Mouse (Mus musculus) heart, adult 2 months (tissue): ENCODE results near the gene Ccdc57.

ENCODE experiments used
- CTCF ChIP-seq: fragments of 200-600 bp; IDR thresholded peaks from 2 replicates; pipeline ENCODE4 v1.8.1; 2022; ENCODE audit warnings: antibody characterized with exemption, mild to moderate bottlenecking, moderate library complexity
- POLR2A ChIP-seq: fragments of 200-500 bp; IDR thresholded peaks from 2 replicates; pipeline ENCODE4 v1.6.1; 2011; ENCODE audit warnings: mild to moderate bottlenecking, low read depth, low read length, control low read depth; ENCODE audit not compliant: insufficient read depth

GRCm38 (mm10) chr11:120969742-120970141, 37.1 kb upstream of the Ccdc57 start:
- TF ChIP-seq CTCF, result no peak
- TF ChIP-seq POLR2A, result no peak
